Mouse (Mus musculus): ENCODE measurements around the gene Tmem8b.

- TF ChIP-seq CTCF (conservative IDR thresholded peaks at IDR 0.05; ENCODE audit: insufficient read depth, insufficient read length, low read depth, low read length) (no peak), POLR2A (IDR thresholded peaks at IDR 0.05; ENCODE audit: low read depth, low read length) (no peak)
Measured at GRCm38 (mm10) chr4:43726228-43726993, 57.6 kb downstream of the Tmem8b start.

Measured in kidney, adult 2 months (tissue).